Mouse (Mus musculus): ENCODE measurements around the gene Pik3r1.

The Pik3r1 gene

DNA sequence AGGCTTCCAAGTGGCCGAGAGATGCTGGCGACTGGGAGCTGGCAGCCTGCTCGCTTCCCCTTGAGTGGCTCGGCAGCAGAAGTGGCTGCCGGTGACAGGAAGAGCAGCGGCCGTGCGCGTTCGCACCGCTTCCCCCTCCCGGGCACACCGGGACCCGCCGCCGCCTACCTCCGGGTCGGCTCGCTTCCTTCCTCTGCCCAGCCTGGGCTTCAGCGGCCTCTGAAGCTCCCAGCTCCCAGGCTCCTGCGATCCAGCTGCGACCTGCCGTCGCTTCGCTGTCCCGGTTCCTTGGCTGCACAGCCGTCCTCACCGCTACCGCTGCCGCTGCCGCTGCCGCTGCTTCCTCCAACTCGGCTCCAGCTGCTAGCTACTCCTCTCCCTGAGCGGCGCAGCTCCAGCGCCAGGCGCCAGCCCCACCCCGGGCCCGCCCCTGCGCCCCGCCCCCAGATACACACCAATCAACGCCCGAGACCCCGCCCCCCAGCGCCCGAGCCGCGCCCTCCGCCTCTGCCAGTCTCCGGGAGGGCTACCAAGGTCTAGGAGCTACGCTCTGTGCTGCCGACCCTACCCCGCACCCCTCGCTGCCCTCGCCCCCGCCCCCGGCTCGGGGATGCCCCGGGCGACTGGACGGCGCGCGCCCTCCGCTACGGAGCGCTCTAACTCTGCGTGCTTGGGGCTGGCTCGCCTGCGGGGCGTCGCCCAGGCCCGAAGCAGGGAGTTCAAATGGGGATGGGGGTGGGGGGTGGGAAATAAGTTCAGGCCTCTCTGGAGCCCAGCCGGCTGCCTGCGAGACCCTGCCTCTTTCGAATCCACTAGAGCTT is at the start of gene Pik3r1:
Pik3r1 (minus strand) TSS at position 409 of the 821 bp plus-strand sequence.
- DNase-seq: peak; percentile 93 to 97

DNA sequence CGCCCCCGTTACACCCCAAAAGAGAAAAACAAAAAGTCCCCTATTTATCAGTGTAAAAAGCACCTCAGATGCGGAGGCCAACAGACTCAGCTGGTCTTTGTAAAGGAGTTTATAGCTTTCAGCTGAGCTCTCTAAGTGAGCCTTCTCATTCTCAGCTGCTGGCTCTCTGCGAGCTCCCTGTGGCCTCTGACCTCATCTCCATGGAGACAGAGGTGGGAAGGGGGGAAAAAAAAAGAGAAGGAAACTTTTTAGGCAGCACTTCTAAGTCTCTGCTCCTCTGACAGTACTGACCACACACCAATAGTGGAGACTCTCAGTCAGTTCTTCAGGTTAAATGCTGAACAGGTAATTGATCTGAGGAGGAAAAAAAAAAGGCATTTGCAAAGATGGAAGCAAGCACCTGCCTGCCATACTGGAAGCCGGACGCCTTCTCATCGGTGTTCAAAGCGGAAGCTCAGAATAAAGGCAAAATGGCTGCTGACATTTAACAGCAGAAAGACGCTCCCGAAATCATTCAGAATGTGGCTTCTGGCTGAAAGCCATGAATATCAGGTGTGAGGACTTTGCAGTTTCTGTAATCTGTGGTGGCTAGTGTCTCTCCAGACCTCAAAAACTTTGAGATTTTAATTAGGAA is 45.4 kb upstream of the Pik3r1 start:
- no peak for DNase-seq

DNA sequence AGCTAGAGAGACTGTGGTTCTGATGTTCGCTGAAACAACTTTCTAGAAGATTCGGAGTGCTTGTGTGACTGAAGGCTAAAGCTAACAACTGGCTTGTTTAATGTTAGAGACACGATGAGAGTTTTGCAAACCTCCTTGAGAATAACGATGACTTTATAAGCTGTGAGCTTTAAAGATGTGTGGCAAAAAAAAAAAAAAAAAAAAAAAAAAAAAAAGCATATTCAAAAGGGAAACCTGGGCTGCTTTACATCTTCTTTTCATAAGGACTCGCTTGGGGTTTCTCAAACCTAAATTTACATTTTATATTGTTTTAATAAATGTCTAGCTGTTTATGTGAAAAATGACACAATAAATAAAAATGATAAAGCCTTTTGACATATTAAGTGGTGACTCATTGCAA is 44.3 kb upstream of the Pik3r1 start:
- no peak for DNase-seq

DNA sequence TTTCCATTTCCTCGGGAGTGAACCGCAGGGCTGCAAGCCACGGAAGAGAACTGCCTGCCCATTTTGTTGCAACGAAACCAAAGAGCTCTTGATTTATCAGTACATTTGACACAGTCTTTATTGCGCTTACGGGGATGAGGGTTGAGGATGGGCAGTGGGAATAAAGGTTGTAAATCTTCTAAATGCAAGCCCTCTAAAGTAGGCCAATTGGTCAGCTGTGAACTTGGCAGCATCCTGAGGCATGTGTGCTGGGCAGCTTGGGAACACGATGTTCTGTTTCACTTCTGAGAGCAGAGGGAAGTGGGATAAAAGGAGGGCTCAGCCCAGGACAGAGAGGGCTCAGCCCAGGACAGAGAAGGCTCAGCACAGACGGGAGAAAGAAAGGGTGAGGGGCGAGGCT is 43.9 kb upstream of the Pik3r1 start:
- DNase-seq: no peak

DNA sequence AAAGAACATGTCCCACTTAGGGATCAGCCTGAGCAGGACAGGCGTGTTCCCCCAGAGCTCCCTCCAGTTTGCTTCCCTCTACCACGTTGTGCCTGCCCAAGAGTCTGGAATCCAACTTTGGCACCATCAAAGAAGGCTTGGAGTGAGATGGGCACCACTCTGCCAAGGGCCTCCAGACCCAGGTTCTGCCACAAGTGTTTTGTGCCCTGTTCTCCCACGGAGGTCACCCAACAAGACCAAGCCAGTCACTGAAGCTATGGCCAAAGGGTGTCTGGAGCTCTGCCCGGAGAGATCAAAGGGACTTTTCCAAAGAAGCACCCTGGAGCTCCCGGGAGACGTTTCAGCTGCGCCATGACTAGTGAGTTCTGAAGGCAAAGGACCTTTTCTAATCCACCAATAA is 42.6 kb upstream of the Pik3r1 start:
- no peak for DNase-seq

DNA sequence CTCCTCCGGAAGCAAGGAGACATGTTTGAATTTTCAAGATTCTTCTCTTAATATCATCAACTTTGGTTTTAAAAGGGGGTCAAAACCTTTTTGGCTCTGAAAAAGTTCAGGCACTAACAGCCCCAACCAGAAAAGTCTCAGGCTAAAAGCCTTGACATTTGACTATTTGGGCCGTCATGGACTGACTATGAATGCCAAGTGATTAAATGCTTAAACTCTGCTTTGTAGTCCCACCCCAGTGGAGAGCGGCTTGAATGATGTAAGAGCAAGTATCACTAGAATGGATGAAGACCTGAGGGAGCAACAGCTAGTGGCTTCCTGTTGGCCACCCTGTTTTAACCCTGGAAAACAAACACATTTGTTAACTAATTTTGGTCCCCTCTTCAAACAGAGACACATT is 41.8 kb upstream of the Pik3r1 start:
- no peak for DNase-seq

DNA sequence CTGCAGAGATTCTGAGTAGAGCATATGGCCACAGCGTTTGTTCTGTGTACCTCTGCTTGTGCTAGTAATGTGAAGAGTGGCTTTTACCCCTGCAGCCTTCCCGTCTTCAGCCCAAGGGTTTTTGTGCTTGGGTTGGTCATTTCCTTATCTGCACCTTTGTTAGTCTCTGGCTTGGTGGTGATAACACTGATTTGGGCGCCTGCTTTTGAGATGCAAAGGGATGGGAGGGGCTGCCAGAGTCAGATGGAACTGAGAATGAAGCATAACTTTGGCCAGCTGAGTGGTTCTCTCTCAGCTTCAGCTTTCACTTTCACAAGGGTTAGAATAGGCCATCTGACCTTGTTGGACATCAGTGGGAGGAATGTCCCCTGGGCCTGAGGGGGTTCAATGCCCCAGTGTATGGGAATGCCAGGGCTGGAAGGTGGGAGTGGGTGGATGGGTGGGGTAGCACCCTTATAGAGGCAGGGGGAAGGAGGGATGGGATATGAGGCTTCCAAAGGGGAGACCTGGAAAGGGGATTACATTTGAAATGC is 37.6 kb upstream of the Pik3r1 start:
- DNase-seq: no peak

DNA sequence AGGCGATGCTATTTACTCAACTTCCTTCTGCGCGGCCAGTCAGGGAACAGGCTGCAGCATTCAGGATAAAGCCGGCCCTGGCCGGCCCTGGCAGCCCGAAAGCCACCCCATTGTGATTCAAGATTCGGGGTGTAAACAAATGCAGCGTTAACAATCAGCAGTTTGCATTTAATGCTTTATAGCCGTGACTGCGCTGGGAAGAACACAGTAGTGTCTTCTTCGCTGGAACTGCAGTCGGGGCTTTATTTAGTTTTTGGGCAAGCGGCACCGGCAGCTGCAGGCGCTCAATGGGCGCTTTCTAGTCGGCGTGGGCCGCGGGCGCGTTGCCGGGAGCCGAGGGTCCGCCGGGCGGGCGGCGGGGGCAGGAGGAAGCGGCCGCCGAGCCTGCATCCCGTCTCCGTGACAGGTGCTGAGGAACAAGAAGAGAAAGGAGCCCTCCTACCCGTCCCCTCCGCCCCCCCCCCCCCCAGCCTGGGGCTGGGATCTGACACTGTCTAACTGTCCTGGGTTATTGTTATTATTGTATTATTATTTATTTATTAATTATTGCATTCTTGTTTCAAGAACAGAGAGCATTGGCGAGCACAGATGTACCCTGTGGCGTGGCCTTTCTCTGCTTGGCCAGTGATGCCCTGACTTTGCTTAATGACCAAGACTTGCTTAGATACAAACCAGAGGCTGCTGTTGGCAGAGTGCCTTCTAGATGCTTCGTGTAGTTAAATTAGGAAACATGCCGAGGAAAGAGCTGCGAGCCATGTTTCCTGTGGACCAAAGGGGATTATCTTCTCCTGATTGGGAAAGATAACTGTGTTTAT is 33.6 kb upstream of the Pik3r1 start:
- peak in 1 of 2 experiments; percentile 38 for DNase-seq

DNA sequence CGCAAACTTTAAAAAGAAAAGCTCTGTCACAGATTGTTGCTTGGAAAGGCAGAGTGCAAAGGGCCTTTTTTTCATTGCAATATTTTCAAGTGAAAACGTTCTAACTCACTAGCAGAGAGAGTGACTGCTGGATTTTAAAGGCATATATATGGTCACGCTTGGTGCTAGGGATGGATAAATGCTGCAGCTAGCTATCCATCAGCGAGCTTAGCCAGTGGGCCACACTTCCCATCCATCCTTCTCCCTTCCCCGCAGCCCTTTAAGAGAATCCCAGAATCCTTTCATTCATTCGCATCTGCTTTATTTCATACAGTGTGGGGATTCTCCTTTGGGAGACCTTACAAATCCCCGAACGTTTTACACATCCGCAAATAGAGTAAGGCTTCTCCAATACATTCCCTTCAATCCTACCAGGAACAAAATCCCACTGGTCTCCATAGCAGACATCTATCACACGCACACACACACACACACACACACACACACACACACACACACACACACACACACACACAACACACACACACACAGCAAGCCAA is 32.9 kb upstream of the Pik3r1 start:
- no peak for DNase-seq

DNA sequence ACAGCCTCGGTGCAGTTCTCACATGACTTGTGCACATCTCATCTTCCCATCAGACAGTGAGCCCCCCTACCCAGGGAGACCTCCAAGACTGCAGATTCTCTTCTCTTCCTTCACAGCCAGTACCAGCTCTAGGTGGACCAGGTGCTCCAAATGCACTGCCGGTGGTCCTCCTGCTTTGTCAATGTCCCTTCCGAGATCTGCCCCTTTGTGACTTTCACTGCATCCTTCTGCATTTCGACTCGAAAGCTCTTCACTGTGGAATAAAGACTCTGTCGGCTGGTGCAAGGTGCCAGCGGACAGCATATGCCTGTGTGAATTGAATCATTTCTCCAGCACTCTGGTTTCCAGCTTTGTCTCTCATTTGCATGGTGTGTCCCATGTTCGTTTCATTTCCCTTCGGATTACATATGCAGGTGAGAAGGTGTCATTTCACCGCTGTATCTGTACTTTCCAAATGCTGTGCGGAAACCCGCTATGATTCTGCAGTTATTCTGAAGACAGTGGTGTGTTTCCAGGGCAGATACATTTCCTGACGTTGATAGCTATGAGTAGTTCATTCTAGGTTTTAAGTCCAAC is 32.1 kb upstream of the Pik3r1 start:
- no peak for DNase-seq

DNA sequence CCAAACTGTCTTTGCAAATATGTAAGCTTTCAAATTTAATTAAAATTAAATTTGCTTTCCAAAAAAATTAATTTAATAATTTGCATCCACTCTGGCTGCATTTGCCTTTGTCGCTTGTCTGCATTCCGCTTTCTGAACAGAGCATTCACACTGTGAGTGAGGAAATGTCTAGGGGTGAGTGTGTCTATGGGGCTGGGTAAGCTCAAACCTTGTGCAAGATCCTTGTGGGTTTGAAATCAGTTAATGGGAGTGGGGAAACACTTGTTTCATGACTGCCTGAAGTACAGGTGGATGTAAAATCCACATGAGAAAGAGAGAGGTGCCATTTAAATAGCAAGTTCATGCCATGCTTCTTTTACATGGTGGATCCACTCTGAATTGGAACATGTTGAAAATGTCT is 31.3 kb upstream of the Pik3r1 start:
- DNase-seq: no peak

DNA sequence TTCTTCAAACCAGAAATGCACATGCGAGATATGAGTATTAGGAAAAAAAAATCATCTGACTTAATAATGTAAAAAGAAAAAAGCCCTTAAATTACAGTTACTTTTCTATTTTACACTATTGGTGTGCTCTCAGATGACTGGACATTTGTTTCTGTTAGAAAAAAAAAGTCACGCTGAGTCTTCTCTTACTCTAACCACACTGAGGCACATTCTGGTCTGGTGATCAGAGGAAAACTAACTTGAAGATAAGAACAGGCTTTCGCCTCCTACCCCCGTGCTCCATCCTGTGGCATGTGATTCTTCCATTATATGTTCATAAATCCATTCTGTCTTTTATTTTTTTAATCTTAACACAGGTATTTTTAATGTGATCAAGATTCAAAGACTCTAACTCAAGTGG is 30.5 kb upstream of the Pik3r1 start:
- no peak for DNase-seq

DNA sequence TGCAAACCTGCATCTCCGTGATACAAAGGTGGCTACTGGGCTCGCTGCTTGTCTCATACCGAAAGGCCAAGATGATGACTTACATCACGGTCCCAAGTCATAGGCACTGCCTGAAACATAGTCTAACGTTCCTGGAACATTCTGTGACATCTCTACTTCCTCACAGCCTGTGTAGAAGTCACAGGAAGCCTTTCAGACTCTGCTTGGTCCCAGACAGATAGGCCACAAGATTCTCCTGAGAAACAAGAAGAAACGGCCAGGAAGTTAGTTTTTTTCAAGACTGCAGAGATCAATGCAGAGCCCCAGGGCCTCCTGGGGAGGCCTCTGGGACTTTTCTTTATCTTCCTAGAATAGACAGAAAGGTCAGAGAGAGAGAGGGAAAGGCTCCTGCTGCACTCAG is 29.0 kb upstream of the Pik3r1 start:
- no peak for DNase-seq

DNA sequence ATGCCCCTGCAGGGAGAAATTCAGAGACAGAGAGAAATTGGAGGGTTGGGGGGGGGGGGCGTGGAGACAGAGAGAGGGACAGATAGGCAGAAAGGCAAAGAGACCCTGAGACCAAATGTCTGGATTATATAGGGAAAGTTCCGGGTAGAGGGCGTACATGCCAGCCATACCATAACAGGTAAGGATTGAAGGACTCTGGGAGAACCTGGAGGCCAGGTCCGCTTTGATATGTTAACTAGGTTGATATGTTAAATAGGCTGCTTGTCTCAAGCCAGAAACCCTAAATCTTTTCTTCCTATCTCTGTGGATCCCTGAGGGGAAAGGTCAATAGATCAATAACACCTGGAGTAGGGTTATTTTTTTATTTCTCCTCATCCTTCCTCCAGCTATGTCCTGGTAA is 17.7 kb upstream of the Pik3r1 start:
- no peak for DNase-seq

DNA sequence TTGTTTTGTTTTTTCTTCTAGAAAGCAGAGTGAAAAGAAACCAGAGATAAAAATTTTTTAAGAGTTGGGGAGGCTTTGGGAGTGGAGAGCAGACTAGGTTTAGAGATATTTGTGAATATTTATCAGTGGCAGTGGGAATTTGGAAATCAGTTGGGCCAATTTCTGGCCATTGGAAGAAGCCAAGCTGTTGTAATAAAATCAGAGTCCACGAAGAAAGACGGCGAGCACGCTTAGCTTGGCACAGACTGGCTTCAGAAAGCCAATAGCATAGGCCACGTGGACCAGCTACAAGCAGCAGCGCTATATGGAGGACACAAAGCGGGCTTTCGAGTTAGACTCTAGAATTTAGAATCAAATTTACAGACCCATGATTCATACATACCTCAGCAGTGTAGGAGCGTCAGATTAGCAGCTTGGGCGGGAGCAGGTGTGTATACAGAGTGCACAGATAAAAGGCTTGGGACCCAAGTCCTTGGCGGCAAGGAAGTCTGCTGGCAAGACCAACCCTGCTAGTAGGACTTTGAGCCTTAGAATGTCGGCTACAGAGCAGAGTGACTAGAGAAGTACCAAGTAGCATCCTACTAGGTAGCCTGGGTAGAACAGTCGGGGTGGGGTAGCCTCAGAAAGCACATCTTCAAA is 16.8 kb upstream of the Pik3r1 start:
- no peak for DNase-seq

DNA sequence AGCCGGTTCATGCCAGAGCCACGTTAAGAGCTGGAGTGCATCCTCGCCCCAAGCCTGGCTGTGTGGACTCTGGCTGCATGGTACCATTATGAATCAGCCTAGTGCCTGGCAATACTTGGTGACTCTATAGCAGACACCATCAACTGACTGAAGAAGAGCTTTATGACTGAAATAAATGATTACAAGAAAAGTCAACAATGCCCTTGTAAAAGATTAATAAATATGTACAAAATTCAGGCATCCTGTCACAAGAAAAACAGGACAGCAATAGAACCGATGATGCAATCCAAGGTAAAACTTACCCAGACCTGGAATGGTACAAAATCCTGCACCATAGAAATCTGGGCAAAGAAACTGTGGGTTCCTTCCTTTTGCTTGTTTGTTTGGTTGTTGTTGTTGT is 11.0 kb upstream of the Pik3r1 start:
- DNase-seq: no peak

DNA sequence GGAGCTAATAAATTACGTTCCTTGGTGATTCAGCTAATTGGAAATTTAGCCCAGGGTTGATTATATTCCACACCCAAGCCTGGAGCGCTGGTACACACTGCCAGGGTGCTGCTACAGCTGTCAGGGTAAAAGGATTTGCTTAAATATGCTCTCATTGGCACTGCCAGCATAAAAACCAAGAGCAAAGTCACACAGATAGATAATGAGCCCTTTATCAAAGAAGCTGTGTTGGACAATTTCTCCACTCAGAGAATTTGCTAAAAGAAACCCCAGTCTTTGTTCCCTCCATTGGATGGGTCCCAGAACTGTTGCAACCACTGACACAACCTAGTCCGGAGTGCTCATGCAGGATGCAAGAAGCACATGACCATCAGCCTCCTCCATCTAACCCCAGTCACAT is 9.8 kb upstream of the Pik3r1 start:
- DNase-seq: no peak

DNA sequence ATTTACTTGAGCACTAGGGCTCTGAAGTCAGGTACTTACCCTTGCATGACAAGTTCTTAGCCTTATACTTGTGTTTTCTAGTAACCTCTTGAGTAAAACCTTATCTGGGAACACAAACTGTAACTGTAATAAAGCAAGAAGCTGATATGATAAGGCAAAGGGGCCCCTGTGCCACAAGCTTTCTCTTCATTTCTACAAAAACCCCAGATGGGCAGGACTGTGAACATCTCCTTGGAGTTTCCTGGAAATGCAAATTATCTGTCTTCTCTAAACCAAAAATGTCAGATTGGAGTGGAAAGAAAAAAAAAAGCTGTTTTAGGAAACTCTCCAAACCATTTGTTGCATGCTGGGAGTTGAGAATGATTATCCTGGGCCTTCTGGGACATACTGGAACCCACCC is 3.1 kb upstream of the Pik3r1 start:
- no peak for DNase-seq

DNA sequence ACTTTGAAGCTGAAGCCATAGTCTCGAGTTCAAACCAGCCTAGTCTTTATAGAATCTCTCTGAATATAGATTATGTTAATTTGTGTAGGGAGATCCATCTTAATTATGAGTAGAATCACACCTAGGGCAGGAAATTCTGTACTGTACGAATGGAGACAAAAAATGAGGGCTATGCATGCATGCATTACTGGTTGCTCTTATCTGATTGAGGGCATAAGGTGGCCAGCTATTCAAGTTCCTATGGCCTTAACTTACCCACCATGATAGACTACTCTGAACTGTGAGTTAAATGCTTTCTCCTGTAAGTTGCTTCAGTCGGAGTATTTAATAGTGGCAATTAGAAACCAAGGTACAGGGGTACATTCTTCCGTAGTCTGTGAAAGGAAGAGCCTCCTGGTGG is 1.9 kb upstream of the Pik3r1 start:
- no peak for DNase-seq

DNA sequence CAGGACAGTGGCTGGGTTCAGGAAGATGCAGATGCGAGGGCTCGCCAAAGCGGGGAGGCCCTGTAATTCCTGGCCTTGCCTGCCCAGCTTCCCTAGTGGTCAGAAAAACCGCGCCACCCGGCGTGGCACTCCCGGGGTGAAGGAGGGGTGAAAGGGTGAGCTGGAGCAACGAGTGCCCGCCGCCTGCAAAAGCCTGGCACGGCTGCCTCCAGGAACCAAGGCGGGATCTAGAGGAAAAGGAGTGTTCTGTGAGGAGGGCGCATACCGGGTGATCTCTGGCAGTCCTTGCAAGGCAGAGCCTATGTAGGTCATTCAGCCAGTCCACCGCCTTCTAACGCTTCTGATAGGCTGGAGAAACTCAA is 594 bp upstream of the Pik3r1 start:
- peak; percentile 40 to 43 for DNase-seq

DNA sequence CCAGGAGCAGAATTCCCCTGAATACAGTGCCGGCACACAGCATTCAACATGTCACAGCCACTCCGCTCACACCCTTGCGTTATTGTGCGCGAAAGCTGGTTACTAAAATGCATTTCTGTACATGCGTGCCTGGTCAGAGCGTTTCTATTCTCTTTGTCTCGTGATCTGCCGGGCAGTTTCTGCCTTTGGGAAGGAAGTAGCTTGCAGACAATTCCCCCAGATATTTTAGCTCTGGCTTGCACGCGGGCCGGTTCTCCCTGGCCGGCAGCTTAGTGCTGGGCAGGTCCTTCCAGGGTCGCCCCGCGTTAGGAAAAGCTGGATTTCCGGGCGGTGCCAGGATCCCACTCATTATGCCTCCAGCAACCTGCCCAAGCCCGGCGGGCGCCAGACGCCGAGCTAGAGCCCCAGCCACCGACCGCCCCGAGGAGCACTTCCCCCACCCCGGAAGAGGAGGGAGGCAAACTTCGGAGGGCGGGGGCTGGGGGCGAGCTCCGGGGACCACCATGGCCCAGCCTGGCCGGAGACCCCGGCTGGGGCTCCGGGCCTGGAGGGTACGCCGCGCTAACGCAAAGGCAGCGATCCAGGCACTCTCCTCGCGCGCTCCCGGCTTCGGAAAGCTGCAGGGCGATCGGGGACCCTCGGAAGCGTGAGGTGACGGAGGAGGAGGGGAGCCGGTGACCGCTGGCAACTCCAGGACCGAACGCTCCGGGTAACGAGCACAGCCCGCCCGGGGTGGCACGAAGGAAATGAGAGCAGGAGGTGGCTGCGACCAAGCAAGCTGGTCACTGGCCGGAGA is 806 bp downstream of the Pik3r1 start:
- peak; percentile 53 to 63 for DNase-seq

DNA sequence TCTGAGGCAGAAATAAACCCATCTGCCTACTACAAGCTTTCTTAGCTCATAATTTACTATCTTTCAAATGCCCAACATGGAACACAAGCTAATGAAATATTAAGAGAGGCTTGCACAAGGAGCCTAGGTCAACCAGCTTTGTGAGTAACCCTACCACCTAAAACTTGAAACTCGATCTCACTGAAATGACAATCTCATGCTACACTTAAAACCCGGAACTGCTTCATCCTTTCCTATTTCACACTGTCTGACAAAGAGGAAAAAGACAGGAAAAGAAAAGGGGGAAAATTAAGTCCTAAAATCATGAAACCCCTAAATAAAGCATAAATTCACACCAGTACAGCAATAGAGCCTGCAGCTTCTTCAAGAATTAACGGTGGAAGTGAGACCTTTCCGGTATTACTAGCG is 1.4 kb downstream of the Pik3r1 start:
- DNase-seq: no peak
